Mouse (Mus musculus) G1E (cell line): ENCODE measurements around the gene Grin2b. TPM values are rescaled to one million over a fixed set of nuclear protein-coding genes. Genes with fewer than 3 reads are reported as not detected.

Source experiments
- ATAC-seq: 2 replicates; pipeline ENCODE4 v1.8.0; 2016; ENCODE audit warnings: mild to moderate bottlenecking; ENCODE audit not compliant: insufficient number of reproducible peaks, poor library complexity, low FRiP score, severe bottlenecking; ENCODE audit errors: extremely low read depth
- DNase-seq: peaks from one replicate; pipeline ENCODE4 v3.0.0; 2012; ENCODE audit warnings: low spot score
- H3K27me3 ChIP-seq: 2 replicates; pipeline ENCODE4 v1.6.1; 2012; ENCODE audit warnings: mild to moderate bottlenecking, low read length, inconsistent platforms; ENCODE audit not compliant: insufficient read depth
- H3K36me3 ChIP-seq: replicated peaks from 2 replicates; pipeline ENCODE3; 2012; ENCODE audit warnings: mild to moderate bottlenecking, inconsistent platforms
- H3K4me1 ChIP-seq: 2 replicates; pipeline ENCODE4 v1.6.1; 2012; ENCODE audit warnings: low read depth, low read length, inconsistent platforms, mixed read lengths; ENCODE audit not compliant: insufficient read depth
- H3K4me3 ChIP-seq: 2 replicates; pipeline ENCODE4 v1.5.1; 2012; ENCODE audit warnings: low read depth, mild to moderate bottlenecking, inconsistent platforms, low read length, moderate library complexity, mixed read lengths
- H3K9me3 ChIP-seq: replicated peaks from 2 replicates; pipeline ENCODE4 v1.6.1; 2012; ENCODE audit warnings: inconsistent platforms
- CTCF ChIP-seq: IDR thresholded peaks from 2 replicates; pipeline ENCODE4 v1.5.1; 2012; ENCODE audit warnings: low read depth, low read length, inconsistent platforms, mixed read lengths
- GATA1 ChIP-seq: IDR thresholded peaks from 2 replicates; pipeline ENCODE4 v1.6.1; 2012; ENCODE audit warnings: borderline replicate concordance, low read length, inconsistent platforms, mixed read lengths
- GATA2 ChIP-seq: IDR thresholded peaks from 2 replicates; pipeline ENCODE4 v1.6.1; 2012; ENCODE audit warnings: low read depth, low read length, inconsistent platforms, borderline replicate concordance
- POLR2AphosphoS5 ChIP-seq: IDR thresholded peaks from 2 replicates; pipeline ENCODE4 v1.6.1; 2012; ENCODE audit warnings: low read depth, low read length, inconsistent platforms; ENCODE audit not compliant: insufficient replicate concordance
- TAL1 ChIP-seq: conservative IDR thresholded peaks from 2 replicates; pipeline ENCODE4 v1.6.1; 2012; ENCODE audit warnings: low read depth, low read length, inconsistent platforms, mixed read lengths
- polyA plus RNA-seq: library from polyadenylated mRNA; stranded (reverse); fragments of >175 nt; gene quantifications from 2 replicates; pipeline ENCODE4 v1.2.3, GENCODE M21; 2012
- total RNA-seq, 2 experiments: library from RNA; stranded (forward) in 1 of 2; stranded (reverse) in 1 of 2; fragments of 200-1000 nt in 1 of 2; fragments of >200 nt in 1 of 2; fragmentation: Nextera tagmentation in 1 of 2; gene quantifications; 2 replicates each; pipeline ENCODE4 v1.2.3; 2014 to 2017

Grin2b gene
- total and polyA plus RNA-seq, 3 experiments, result 0.05 TPM; not detected in 2

- Histone ChIP-seq H3K4me1 (no peaks in the 10 kb centered on the region), H3K9me3 (peaks cover 35% of the 10 kb centered on the region), H3K4me3 (no peak overlapping the region), H3K27me3 (no peaks in the 10 kb centered on the region), H3K36me3 (no peaks in the 10 kb centered on the region)
- ATAC-seq (no peak), DNase-seq (no peak)
- no peak for TF ChIP-seq TAL1
- TF ChIP-seq CTCF, result no peak
Measured at GRCm38 (mm10) chr6:135836353-135836752, 337.0 kb downstream of the Grin2b start.

DNA sequence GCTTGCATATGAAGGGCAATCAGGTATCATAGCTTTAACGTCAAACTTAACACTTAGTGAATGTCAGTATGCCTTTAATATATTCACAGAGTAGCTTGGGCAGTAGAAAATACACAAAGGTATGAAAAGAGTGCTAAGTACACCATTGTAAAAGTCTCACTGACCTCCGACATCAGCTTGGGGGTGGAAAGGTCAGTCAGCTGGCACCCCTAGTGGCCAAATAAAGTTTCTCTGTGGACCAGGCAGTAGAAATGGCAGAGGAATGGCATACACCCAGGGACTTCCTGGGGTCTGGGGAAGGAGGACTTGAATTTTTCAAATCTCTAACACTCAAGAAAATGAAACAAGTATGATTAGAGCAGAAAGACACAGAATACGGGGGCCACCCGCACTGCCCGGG, 339.8 kb downstream of the Grin2b start:
- Histone ChIP-seq H3K9me3 (peaks cover 43% of the 10 kb centered on the region), H3K4me3 (no peak overlapping the region), H3K36me3 (no peaks in the 10 kb centered on the region), H3K4me1 (no peaks in the 10 kb centered on the region), H3K27me3 (no peaks in the 10 kb centered on the region)
- ATAC-seq (no peak), DNase-seq (no peak)
- TF ChIP-seq POLR2AphosphoS5, result no peak

- no peaks in the 10 kb centered on the region for H3K36me3 ChIP-seq
- TF ChIP-seq GATA2 (no peak), TAL1 (no peak), POLR2AphosphoS5 (no peak), CTCF (no peak), GATA1 (no peak)
- no peak overlapping the region for H3K4me3 ChIP-seq
- no peaks in the 10 kb centered on the region for H3K4me1 ChIP-seq
- peaks cover 51% of the 10 kb centered on the region for H3K9me3 ChIP-seq
- H3K27me3 ChIP-seq, result no peaks in the 10 kb centered on the region
- ATAC-seq (no peak), DNase-seq (no peak)
Measured at GRCm38 (mm10) chr6:135832041-135832440, 341.3 kb downstream of the Grin2b start.

DNA sequence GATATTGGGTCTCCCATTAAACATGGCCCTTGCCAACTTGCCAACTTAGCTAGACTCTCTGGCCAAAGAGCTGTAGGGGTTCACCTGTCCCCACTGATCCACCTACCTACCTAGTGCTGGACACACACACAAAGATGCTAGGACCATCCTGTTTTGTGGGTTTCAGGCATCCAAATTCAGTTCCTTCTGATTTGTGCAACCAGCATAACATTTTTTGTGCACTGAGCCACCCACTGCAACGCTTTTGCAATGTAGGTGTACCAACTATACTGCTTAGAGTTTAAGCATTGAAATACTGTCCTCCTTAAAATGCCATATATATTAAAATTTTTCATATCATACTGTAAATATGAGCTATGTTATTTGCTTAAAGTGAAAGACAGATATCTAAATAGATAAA, 342.3 kb downstream of the Grin2b start:
- no peak for TF ChIP-seq GATA2
- no peak for TF ChIP-seq POLR2AphosphoS5
- TF ChIP-seq GATA1, result no peak
- no peak for TF ChIP-seq TAL1
- no peak for TF ChIP-seq CTCF
- DNase-seq (no peak), ATAC-seq (no peak)
- no peak overlapping the region for H3K4me3 ChIP-seq
- peaks cover 51% of the 10 kb centered on the region for H3K9me3 ChIP-seq
- H3K4me1 ChIP-seq, result no peaks in the 10 kb centered on the region
- H3K27me3 ChIP-seq, result no peaks in the 10 kb centered on the region
- H3K36me3 ChIP-seq, result no peaks in the 10 kb centered on the region

GRCm38 (mm10) chr6:135829458-135829857, 343.9 kb downstream of the Grin2b start:
- Histone ChIP-seq H3K9me3 (peaks cover 51% of the 10 kb centered on the region), H3K4me3 (no peak overlapping the region), H3K27me3 (no peaks in the 10 kb centered on the region), H3K36me3 (no peaks in the 10 kb centered on the region), H3K4me1 (no peaks in the 10 kb centered on the region)
- TF ChIP-seq GATA1 (no peak), POLR2AphosphoS5 (no peak), GATA2 (no peak), TAL1 (no peak), CTCF (no peak)
- ATAC-seq (no peak), DNase-seq (no peak)

DNA sequence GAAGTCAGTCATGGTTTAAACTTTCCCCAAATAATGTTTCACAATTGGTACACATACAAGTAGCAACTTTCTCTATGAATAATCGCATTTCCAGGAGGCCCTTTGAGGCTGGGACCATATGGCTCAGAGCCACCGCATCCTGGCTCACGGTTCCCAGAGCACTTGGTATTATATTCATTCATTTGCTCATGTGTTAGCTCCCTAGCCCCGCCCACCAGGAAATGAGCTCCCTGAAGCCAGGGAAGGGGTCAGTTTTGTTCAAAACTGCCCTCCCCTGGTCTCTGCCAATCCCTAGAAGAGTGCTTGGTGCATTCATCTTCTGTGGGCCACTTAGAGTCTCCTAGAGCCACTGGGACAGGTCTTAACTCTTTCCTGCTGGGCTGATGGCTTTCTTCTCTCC, 344.3 kb downstream of the Grin2b start:
- Histone ChIP-seq H3K9me3 (peaks cover 51% of the 10 kb centered on the region), H3K4me3 (no peak overlapping the region), H3K36me3 (no peaks in the 10 kb centered on the region), H3K27me3 (no peaks in the 10 kb centered on the region), H3K4me1 (no peaks in the 10 kb centered on the region)
- TF ChIP-seq POLR2AphosphoS5, result no peak
- DNase-seq (no peak), ATAC-seq (no peak)

GRCm38 (mm10) chr6:135827942-135828341, 345.4 kb downstream of the Grin2b start:
- H3K36me3 ChIP-seq, result no peaks in the 10 kb centered on the region
- ATAC-seq, result no peak
- no peaks in the 10 kb centered on the region for H3K27me3 ChIP-seq
- DNase-seq, result no peak
- no peak overlapping the region for H3K4me3 ChIP-seq
- H3K4me1 ChIP-seq, result no peaks in the 10 kb centered on the region
- H3K9me3 ChIP-seq, result peaks cover 59% of the 10 kb centered on the region
- TF ChIP-seq CTCF, result no peak
- no peak for TF ChIP-seq GATA1
- TF ChIP-seq GATA2, result no peak
- TF ChIP-seq TAL1, result no peak
- no peak for TF ChIP-seq POLR2AphosphoS5
